Mouse (Mus musculus) bone marrow macrophage, adult 2 months (primary cell): ENCODE results near the gene Gm9195.

Experiments
- CTCF ChIP-seq: IDR thresholded peaks from 2 replicates; pipeline ENCODE4 v1.5.1; 2012; ENCODE audit warnings: low read depth, mild to moderate bottlenecking, low read length, moderate library complexity
- POLR2A ChIP-seq: IDR thresholded peaks from 2 replicates; pipeline ENCODE4 v1.6.1; 2012; ENCODE audit warnings: mild to moderate bottlenecking, low read depth, low read length, borderline replicate concordance

DNA sequence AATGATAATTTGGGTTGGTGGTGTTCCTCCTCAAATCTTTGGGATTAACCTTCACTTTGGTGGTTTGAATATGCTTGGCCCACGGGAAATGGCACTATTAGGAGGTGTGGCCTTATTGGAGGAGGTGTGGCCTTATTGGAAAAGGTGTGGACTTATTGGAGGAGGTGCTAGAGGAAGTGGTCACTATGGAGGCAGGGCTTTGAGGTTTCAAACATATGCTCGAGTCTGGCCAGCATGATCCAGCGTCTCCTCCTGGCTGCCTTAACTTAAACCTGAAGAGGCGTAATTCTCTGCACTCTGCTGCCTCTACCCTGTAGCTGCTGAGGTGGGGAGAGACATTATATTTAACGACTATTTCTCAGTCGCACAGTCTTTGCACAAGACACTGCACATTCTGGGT lies 11.6 kb upstream of the Gm9195 start:
- TF ChIP-seq CTCF (no peak), POLR2A (no peak)
